Mouse (Mus musculus) liver, adult 2 months (tissue): ENCODE data around the gene Uba7.

Source experiments
- CTCF ChIP-seq: fragments of 200-500 bp; IDR thresholded peaks from 2 replicates; pipeline ENCODE4 v1.5.1; 2011; ENCODE audit warnings: low read depth, low read length, control low read depth
- POLR2A ChIP-seq: fragments of 200-500 bp; IDR thresholded peaks from 2 replicates; pipeline ENCODE4 v1.6.1; 2011; ENCODE audit warnings: low read length, control low read depth; ENCODE audit not compliant: insufficient read depth; ENCODE audit errors: extremely low read depth

- TF ChIP-seq POLR2A (no peak), CTCF (no peak)
These were observed 19.6 kb upstream of the Uba7 start for GRCm38 (mm10) chr9:107955613-107956289.
